Mouse (Mus musculus) hindbrain, embryonic 16.5 days (tissue): ENCODE measurements around the gene Kyat1. TPM values are rescaled to one million over a fixed set of nuclear protein-coding genes. Genes with fewer than 3 reads are reported as not detected.
"Not testable (repeated sequence)": the region's sequence is repeated elsewhere in the genome, so short reads cannot be mapped to it uniquely, and the experiment has no call there.

Experiments
- ATAC-seq: fragments of 200-750 bp; cut with Nextera tagmentation; 2 replicates; pipeline ENCODE4 v1.8.0; 2017; ENCODE audit warnings: moderate TSS enrichment, moderate library complexity
- H3K27ac ChIP-seq: fragments of 300-500 bp; sonication (generic); 2 replicates; pipeline ENCODE4 v1.5.1; 2014; ENCODE audit warnings: low read depth, mild to moderate bottlenecking, control low read depth, low read length, moderate library complexity
- H3K27me3 ChIP-seq: fragments of 300-500 bp; sonication (generic); replicated peaks from 2 replicates; pipeline ENCODE4 v1.6.1; 2014; ENCODE audit warnings: low read length; ENCODE audit not compliant: control insufficient read depth, insufficient read depth
- H3K36me3 ChIP-seq: fragments of 300-500 bp; sonication (generic); 2 replicates; pipeline ENCODE4 v1.6.1; 2014; ENCODE audit warnings: mild to moderate bottlenecking, low read length, moderate library complexity, mixed read lengths; ENCODE audit not compliant: control insufficient read depth, insufficient read depth
- H3K4me1 ChIP-seq: fragments of 300-500 bp; sonication (generic); 2 replicates; pipeline ENCODE4 v1.6.1; 2014; ENCODE audit warnings: low read depth, low read length; ENCODE audit not compliant: control insufficient read depth, insufficient read depth
- H3K4me2 ChIP-seq: fragments of 300-500 bp; sonication (generic); 2 replicates; pipeline ENCODE4 v1.6.1; 2014; ENCODE audit warnings: mild to moderate bottlenecking, low read length, control low read depth, moderate library complexity
- H3K4me3 ChIP-seq: fragments of 300-500 bp; sonication (generic); 2 replicates; pipeline ENCODE4 v1.5.1; 2014; ENCODE audit warnings: mild to moderate bottlenecking, low read length, control low read depth, moderate library complexity
- H3K9ac ChIP-seq: fragments of 300-500 bp; sonication (generic); 2 replicates; pipeline ENCODE4 v1.6.1; 2014; ENCODE audit warnings: low read depth, mild to moderate bottlenecking, control low read depth, low read length, moderate library complexity
- H3K9me3 ChIP-seq: fragments of 300-500 bp; sonication (generic); 2 replicates; pipeline ENCODE4 v1.6.1; 2014; ENCODE audit warnings: mild to moderate bottlenecking, low read length, moderate library complexity; ENCODE audit not compliant: control insufficient read depth
- WGBS: fragments of 180-500 bp; shearing (Covaris S2); extraction: QIAGEN DNeasy Blood & Tissue Kit; methylation state at CpG from one replicate; pipeline ENCODE4 v1.1.7; 2014; 5-methylcytosine and 5-hydroxymethylcytosine counted together
- polyA plus RNA-seq: library from polyadenylated mRNA; unstranded; fragments of >200 nt; fragmentation: Nextera tagmentation; extraction: Ambion mirVana; gene quantifications from 2 replicates; pipeline ENCODE4 v1.2.1, GENCODE M21; 2015

Gene Kyat1
- polyA plus RNA-seq, 1 experiment from 2014 or later = 15.2 TPM

- not testable (repeated sequence) for H3K4me1 ChIP-seq, H3K27ac ChIP-seq, H3K4me3 ChIP-seq, H3K9ac ChIP-seq, H3K27me3 ChIP-seq, H3K9me3 ChIP-seq, H3K4me2 ChIP-seq, ATAC-seq
- H3K36me3 ChIP-seq = peaks cover 24% of the 10 kb centered on the region
- 80% methylated on average over 4 of the region's 4 CpGs for WGBS
Observed at GRCm38 (mm10) chr2:30140021-30140420, 65.6 kb downstream of the Kyat1 start.

- H3K4me1 ChIP-seq = peaks cover 20% of the 10 kb centered on the region
- no peak overlapping the region for H3K4me2 ChIP-seq
- no peak overlapping the region for H3K4me3 ChIP-seq
- no peak overlapping the region for H3K9ac ChIP-seq
- no peaks in the 10 kb centered on the region for H3K9me3 ChIP-seq
- no peak for ATAC-seq
- H3K27ac ChIP-seq = no peak overlapping the region
- no peaks in the 10 kb centered on the region for H3K27me3 ChIP-seq
- WGBS = 92% methylated on average over 10 of the region's 10 CpGs
- H3K36me3 ChIP-seq = peaks cover 8% of the 10 kb centered on the region
Observed at GRCm38 (mm10) chr2:30136458-30136857, 69.2 kb downstream of the Kyat1 start.

Other genes starting within 250 kb of the Kyat1 start
- 234 and 268 TPM in 2 replicates for gene Sptan1, start 240.3 kb downstream of the Kyat1 start, polyA plus RNA-seq
- gene Wdr34, start 157.0 kb downstream of the Kyat1 start, polyA plus RNA-seq = 76.4 and 78.1 TPM in 2 replicates
- 284 and 285 TPM in 2 replicates for gene Set, start 148.5 kb downstream of the Kyat1 start, polyA plus RNA-seq
- 1.6 and 2.1 TPM in 2 replicates for gene Pkn3, start 128.2 kb downstream of the Kyat1 start, polyA plus RNA-seq
- gene Zdhhc12, start 112.2 kb downstream of the Kyat1 start, polyA plus RNA-seq = 31.3 and 32.2 TPM in 2 replicates
- gene Zer1, start 81.3 kb downstream of the Kyat1 start, polyA plus RNA-seq = 10.4 and 11.3 TPM in 2 replicates
- gene Tbc1d13, start 72.1 kb downstream of the Kyat1 start, polyA plus RNA-seq = 8.8 and 10.0 TPM in 2 replicates
- 24.0 and 29.2 TPM in 2 replicates for gene Endog, start 34.4 kb downstream of the Kyat1 start, polyA plus RNA-seq
- 71.2 and 72.4 TPM in 2 replicates for gene Spout1, start 27.4 kb downstream of the Kyat1 start, polyA plus RNA-seq
- gene Lrrc8a, start 31.9 kb upstream of the Kyat1 start, polyA plus RNA-seq = 53.6 and 56.9 TPM in 2 replicates
- 0.15 and 0.16 TPM in 2 replicates for gene Gm28035, start 34.7 kb upstream of the Kyat1 start, polyA plus RNA-seq
- 5.9 and 7.0 TPM in 2 replicates for gene Phyhd1, start 60.4 kb upstream of the Kyat1 start, polyA plus RNA-seq
- gene Gm28038, start 75.2 kb upstream of the Kyat1 start, polyA plus RNA-seq = not detected in 2 replicates
- 44.9 and 45.8 TPM in 2 replicates for gene Dolk, start 80.5 kb upstream of the Kyat1 start, polyA plus RNA-seq
- gene Nup188, start 80.5 kb upstream of the Kyat1 start, polyA plus RNA-seq = 15.8 and 23.4 TPM in 2 replicates
- 208 and 221 TPM in 2 replicates for gene Sh3glb2, start 153.5 kb upstream of the Kyat1 start, polyA plus RNA-seq
- 38.2 and 39.7 TPM in 2 replicates for gene Miga2, start 158.4 kb upstream of the Kyat1 start, polyA plus RNA-seq
- 63.7 and 67.7 TPM in 2 replicates for gene Dolpp1, start 186.4 kb upstream of the Kyat1 start, polyA plus RNA-seq
- gene Crat, start 210.0 kb upstream of the Kyat1 start, polyA plus RNA-seq = 25.4 and 30.8 TPM in 2 replicates
- 153 and 159 TPM in 2 replicates for gene Ptpa, start 210.2 kb upstream of the Kyat1 start, polyA plus RNA-seq